Mouse (Mus musculus): ENCODE measurements at regions not wholly inside any gene's neighbourhood (a gene's known extent, or its start where the extent isn't known, plus 50 kb on each side); places are given as distances from the start of the nearest gene placed in this dataset.
"Not testable (repeated sequence)": the region's sequence is repeated elsewhere in the genome, so short reads cannot be mapped to it uniquely, and the experiment has no call there.

DNA sequence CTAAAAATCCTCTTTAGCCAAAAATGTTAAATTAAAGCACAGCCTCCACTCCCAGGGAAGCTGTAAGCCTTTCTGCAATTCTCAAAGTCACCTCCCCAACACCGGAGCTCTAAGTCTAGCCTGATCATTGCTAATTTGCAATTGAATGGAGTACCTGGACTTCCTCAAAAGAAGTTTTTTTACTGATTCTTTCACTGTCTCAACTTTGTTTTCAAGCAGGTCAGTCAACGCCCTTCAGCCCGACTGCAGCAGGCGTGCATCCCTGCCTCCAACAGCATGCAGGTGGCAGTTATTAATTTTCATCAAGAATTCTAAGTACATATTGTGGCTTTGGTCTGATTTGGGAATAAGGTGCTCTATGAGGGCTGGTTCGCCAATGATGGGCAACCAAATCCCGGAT lies 589.0 kb upstream of the Cadm2 start:
- CTCF ChIA-PET, POLR2A ChIA-PET: not testable (repeated sequence)

DNA sequence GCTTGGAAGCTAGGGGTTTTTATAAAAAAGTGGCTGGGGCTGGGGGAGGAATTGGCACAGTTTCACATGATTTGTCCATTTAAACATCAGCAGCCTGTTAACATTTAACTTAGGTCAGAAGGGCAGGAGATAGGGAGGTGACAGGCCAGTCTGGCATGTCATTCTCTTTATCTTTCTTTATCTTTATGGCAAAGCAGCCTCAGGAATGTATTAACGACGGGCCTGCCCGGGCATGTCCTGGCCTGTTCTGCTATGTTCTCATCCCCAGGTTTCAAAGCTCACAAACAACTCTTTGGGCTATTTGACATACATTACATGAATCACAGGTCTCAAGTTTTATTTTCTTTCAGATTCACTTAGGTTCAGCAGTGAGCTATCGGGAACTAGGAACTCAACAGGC lies 584.2 kb upstream of the Cadm2 start:
- CTCF ChIA-PET, POLR2A ChIA-PET: not testable (repeated sequence)

DNA sequence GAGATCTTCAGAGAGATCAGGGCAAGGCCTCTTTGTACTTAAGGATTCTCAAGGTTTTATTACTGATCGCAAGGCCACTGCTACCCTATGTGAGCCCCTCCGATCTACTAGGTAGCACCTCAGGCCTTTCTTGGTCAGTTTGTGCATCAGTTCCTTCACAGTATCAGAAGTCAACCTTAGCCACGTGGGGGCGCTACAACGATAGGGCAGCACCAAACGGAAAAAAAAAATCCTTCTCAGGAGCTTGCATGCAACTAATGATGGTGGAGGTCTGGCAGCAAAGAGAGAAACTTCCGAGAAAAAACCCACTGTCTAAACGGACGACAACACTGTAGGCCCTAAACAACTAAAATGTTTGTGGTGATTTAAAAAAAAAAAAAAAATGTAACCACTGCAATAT lies 543.9 kb upstream of the Cadm2 start:
- ChIA-PET POLR2A (interaction anchor here in 1 of 4 experiments (0.7 kb wide), 1 partner anchor 1345 kb away, joined by 3 read pairs; no protein-coding TSS in a partner anchor), CTCF (interaction anchor here in 2 of 4 experiments (0.6 to 0.8 kb wide), 3 partner anchors 14 to 48 kb away, joined by 3 to 4 read pairs (median 4); no protein-coding TSS in a partner anchor)

DNA sequence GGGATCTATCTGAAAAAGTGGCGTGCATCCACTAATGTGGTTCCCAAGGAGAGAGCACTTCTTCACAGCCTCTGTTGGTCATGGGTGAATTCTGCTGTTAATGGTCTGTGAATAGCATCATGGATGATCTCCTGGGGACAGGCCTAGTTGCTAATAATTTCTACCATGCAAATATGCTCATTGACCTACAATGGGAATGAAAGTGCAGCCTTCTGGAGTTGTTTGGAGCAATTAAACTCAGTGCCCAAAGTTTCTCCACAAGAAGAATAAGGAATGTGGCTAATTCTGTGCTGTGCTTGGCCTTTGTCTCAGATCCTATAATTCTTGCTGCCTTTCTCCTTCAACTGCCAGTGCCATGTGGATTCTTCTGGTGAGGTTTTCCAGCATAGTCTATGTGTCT lies 532.8 kb upstream of the Cadm2 start:
- POLR2A ChIA-PET, result no interaction called here
- CTCF ChIA-PET, result no interaction called here
